Mouse (Mus musculus) gonadal fat pad, adult 2 months (tissue): ENCODE measurements at regions not wholly inside any gene's neighbourhood (a gene's known extent, or its start where the extent isn't known, plus 50 kb on each side); places are given as distances from the start of the nearest gene placed in this dataset.

ENCODE experiments used
- DNase-seq: peaks from one replicate; pipeline ENCODE4 v3.0.0-alpha.2; 2012; ENCODE audit warnings: low read depth

GRCm38 (mm10) chr14:98747159-98747775 lies 246.9 kb downstream of the Rpl36a-ps1 start:
- DNase-seq, result no peak

- DNase-seq, result no peak
Observed at GRCm38 (mm10) chr14:98730375-98730774, 263.7 kb downstream of the Rpl36a-ps1 start.

GRCm38 (mm10) chr14:98728863-98729262 lies 265.3 kb downstream of the Rpl36a-ps1 start:
- no peak for DNase-seq

DNA sequence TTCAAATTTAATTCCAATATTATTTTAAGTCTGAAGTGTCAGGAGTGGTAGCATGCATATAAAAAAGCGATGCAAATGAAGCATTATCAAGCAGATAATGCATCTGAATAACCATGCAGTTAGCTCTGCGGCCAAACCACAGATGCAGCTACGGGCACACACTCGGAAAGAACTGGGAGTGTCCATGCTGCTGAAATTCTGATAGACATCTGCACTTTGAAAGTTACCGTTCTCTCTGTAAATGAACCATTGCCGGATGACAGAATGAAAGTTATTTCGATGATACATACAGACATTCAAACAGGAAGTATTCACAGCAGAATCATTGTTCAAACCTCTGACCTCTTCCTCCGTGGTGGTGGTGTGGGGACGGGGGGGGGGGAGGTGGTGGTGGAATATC lies 271.6 kb downstream of the Rpl36a-ps1 start:
- DNase-seq, result no peak

DNA sequence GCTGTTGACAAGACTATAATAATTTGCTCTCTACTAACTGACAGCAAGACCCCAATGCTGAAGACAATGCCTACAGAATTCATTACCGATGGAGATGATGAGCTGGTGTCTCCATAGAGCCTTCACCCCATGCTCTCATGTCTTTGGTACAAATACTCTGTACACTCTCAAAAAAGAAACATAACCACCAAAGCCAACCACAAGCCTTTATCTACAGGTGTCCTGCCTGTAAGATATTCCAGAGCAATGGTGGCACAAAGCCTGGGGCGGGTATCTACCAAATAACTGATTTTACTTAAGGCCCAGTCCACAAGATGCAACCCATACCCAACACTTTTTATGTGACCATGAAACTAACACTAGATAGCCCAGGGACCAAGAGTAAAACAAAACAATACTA lies 273.1 kb downstream of the Rpl36a-ps1 start:
- DNase-seq, result no peak

DNA sequence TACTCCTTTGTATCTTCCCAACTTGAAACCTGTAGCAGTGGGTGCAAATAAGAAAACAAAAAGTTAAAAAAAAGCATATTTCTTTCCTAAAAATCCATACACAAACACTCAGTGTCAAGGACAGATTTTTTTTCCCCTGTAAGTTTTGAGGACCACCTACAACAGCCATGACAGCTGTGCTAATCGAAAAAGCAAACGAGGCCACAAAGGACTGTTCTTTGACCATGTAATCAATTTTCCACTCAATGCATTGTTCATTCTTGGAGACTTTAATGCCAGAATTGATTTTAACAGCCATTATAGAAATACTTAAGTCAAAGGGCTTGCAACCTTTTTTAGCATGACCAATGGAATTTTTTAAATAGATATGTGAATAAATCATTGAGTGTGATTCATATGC lies 286.1 kb downstream of the Rpl36a-ps1 start:
- DNase-seq, result no peak

GRCm38 (mm10) chr14:98707574-98707973 lies 286.5 kb downstream of the Rpl36a-ps1 start:
- DNase-seq, result no peak

- no peak for DNase-seq
Observed at GRCm38 (mm10) chr14:98703289-98703688, 290.8 kb downstream of the Rpl36a-ps1 start.

DNA sequence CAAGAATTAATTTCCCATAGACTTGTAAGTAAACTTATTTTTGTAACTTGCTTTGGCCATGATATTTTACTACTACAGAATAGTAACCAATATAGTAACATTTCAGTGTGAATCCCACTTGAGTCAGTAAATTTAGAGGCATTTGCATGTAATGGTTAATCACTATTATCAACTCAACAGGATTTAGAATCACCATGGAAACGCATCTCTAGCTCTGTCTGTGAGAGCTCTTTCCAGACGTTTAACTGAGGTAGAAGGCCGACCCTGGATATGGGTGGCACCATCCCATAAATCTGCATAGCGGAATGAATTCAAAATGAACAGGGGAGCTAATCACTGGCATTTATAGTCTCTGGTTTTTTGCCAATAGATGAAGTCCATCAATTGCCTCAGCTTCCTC lies 337.6 kb downstream of the Rpl36a-ps1 start:
- DNase-seq, result no peak

- peak; percentile 98 for DNase-seq
Observed at GRCm38 (mm10) chr14:98654191-98654809, 339.8 kb downstream of the Rpl36a-ps1 start.

DNA sequence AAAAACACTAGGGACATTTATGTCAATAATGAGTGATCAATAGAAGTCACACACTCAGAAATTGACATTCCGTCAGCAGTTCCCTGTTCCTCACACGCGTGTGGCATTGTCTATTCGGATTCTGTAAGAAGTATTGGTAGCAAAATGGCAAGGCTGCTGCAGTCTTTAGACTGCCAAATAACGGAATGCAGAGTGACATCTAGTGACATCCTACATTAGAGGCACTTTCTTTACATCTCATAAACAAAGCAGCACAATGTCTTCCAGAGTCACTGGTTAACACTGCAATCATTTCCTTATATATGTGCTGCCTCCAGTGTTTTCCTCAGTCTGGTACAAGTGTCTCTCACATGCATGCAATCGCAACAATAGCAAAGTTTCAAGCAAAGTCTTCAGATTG lies 342.9 kb downstream of the Rpl36a-ps1 start:
- no peak for DNase-seq

- DNase-seq, result no peak
Observed at GRCm38 (mm10) chr14:98650520-98650919, 343.6 kb downstream of the Rpl36a-ps1 start.

DNA sequence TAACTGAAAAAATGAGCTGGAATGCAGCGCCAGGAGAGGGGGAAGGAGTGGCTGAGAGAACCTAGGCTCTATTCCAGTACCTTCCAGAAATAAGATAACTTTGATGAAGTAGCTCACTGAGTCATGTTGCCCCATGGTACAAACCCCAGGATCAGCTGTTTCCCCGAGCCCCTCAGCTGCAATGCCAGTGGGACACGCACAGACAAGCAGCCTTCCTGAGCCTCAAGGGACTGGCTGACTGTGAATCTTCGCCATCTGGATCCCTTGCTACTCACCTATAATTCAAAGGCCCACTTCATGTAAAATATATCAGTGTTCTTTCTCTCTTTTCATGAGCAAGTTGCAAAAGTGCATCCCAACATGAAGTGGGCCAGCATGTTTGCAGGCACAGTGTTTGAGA lies 346.5 kb downstream of the Rpl36a-ps1 start:
- no peak for DNase-seq

GRCm38 (mm10) chr14:98643756-98644155 lies 350.4 kb downstream of the Rpl36a-ps1 start:
- no peak for DNase-seq

DNA sequence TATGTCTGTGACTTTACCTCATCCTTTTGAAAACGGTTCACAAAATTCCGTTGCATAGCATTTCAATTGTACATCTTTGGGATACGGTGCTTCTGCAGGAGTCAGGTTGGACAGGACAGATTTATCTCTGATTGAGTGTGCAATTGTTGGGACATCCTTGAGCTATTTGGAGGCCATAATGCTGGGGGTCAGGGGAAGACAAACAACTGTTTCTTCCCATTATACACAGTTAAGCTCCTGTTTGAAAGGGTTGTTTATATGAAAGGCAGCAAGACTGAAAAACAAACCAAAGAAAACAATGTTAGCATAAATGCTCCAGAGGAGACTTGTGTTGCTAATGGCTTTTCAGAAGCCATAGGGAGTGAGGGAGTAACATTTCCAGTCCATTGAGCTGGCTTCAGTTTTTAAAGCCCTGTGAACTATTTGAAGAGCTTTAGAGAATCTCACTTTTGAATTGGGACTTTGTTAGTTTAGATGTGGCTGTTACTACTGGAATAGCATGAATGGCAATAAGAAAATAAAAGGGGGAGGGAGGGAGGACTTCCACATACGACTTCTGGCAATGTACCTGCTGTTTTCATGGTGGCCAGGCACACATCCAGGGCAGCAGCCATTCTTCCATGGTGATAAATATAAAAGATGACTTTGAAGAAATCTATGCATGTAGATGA lies 351.3 kb downstream of the Rpl36a-ps1 start:
- no peak for DNase-seq

- DNase-seq, result no peak
Observed at GRCm38 (mm10) chr14:98629026-98629425, 365.1 kb downstream of the Rpl36a-ps1 start.

DNA sequence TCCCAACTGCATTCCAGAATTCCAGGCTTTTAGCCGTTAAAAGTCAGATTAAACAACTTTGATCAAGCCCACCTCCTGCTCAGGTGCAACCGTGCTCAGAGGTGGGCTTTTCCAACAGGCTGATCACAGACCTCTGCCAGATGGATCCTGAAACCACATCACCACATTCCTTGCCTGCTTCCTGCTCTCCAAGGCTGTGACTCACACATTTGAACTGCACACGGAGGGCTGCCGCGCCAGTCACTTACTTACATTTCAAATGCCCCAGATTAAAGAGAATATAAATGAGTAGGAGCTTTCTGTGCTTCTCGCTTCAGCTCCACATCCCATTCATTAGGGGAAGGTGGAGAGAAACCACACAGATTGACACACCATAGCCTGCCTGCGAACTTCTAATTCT lies 367.6 kb downstream of the Rpl36a-ps1 start:
- DNase-seq, result no peak

DNA sequence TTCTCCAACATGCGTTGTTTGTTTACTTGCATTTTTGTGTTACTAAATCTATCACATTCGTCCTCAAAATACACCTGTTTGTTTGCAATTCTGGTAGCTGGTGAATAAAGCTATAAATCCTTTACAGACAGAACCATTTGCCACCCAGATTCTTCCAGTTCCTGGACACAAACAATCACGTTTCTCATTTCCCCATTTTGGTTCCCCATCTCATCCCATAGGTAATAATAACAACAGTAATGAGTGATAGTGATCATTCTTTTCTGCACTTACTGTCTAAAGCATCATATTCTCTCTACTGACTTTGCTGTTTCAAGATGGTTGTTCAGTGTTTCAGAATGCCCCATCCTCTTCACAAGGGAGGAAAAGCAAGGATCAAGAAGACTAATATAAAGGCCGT lies 368.3 kb downstream of the Rpl36a-ps1 start:
- DNase-seq, result no peak

DNA sequence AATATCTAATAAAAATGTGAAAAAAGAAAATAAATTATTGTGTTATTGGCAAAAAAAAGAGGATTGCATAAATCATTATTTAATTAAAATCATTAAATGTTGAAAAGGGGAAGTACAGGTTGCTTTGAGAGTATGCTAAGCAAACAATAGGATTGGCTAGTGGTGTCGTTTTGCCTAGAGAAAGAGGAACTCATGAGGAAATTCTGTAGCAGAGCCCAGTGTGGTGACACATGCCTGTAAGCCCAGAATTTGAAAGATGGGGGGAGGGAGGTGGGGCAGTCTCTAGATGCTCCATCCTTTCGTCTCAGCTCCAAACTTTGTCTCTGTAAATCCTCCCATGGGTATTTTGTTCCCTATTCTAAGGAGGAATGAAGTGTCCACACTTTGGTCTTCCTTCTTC lies 388.3 kb downstream of the Rpl36a-ps1 start:
- no peak for DNase-seq

DNA sequence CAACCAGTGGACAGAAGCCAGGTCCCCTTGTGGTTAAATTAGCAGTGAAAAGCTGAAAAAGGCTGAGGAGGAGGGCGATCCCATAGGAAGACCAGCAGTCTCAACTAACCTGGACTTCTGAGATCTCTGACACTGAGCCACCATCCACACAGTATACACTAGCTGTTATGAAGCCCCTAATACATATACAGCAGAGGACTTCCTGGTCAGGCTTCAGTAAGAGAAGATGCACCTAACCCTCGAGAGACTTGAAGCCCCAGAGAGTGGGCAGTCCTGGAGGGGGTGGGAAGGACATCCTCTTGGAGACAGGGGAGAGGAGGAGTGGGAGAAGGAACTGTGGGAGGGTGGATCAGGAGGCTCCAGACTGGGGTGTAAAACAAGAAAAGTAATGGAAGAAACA lies 397.9 kb downstream of the Rpl36a-ps1 start:
- DNase-seq, result no peak

GRCm38 (mm10) chr14:98589846-98590245 lies 404.3 kb downstream of the Rpl36a-ps1 start:
- DNase-seq, result no peak

GRCm38 (mm10) chr14:98571644-98572043 lies 402.1 kb upstream of the Dach1 start:
- DNase-seq, result no peak

DNA sequence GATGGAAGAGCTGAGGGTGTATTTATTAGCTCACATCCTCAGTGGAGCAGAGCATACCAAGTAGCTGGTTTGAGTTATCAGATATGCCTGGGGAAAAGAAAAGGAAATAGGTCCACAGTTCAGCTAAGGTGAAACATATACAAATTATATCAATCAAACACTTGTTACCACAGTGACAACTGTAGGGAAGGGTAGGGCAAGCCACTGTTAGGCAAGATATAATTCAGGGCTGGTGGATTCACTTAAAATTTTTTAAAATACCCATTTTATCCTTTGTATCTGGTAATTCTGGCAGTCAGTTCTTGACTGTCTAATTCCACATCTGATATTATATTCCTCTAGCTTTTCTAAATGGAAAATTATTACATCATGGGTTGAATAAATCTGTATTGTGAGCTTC lies 392.4 kb upstream of the Dach1 start:
- DNase-seq, result no peak
